Mouse (Mus musculus): ENCODE measurements around the gene Trpc6.

Gene Trpc6

DNA sequence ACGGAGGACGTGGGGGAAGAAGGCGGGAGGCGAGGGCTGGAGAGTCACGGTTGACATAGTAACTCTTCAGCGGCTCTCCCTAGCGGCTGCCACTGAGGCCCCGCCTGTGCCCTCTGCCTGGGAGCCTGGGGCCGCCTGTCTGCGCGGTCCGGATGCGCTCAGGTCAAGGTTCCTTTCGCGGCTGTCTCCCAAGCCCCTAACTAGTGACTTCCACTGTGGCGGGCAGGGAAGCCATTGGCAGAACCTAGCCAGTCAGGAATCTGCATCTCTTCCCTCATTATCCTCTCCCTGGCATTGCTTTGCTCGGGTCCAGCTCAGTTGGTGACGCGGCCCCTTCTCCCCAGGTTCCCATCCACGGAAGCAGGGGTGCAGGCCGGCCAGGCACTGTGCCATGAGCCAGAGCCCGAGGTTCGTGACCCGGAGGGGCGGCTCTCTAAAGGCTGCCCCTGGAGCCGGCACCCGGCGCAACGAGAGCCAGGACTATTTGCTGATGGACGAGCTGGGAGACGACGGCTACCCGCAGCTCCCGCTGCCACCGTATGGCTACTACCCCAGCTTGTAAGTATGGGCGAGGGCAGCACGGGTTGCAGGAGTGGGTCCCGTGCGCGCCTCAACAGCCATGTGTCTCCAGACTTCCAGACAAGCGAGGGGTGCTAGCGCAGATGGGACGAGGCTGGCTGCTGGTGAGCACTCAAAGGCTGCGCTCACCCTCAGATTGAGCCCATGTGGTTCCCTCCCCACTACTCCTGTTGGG lies at the start of gene Trpc6:
Gene Trpc6 (plus strand): TSS at position 102 of the 754 bp plus-strand sequence.
- peak; percentile 25 to 32 for DNase-seq (ENCODE audit: low spot score in 2 of 2)

GRCm38 (mm10) chr9:8520911-8521310 lies 23.0 kb upstream of the Trpc6 start:
- no peak for DNase-seq (ENCODE audit: low spot score in 2 of 2)

GRCm38 (mm10) chr9:8533670-8534069 lies 10.3 kb upstream of the Trpc6 start:
- DNase-seq (ENCODE audit: low spot score in 2 of 2): no peak

GRCm38 (mm10) chr9:8545236-8545635 lies 1.3 kb downstream of the Trpc6 start:
- DNase-seq (ENCODE audit: low spot score in 2 of 2): no peak

DNA sequence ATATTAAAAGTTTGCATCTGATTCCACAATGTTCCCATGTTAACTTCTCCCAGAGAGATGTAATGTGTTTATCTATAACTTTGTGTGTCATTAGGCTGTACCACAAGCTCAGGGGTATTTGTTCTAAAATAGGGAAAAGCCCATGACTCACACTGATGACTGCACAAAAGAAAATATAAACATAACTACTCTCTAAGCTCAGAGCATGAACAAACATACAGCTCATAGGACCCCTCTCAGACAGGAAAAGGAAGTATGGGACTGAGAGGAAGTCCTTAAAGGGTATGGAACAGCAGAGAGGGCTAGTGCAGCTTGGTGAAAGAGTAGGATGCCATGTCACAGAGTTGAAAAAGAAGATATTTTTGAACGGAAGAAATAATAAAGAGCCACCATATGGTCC lies 14.6 kb downstream of the Trpc6 start:
- DNase-seq (ENCODE audit: low spot score in 2 of 2): no peak

DNA sequence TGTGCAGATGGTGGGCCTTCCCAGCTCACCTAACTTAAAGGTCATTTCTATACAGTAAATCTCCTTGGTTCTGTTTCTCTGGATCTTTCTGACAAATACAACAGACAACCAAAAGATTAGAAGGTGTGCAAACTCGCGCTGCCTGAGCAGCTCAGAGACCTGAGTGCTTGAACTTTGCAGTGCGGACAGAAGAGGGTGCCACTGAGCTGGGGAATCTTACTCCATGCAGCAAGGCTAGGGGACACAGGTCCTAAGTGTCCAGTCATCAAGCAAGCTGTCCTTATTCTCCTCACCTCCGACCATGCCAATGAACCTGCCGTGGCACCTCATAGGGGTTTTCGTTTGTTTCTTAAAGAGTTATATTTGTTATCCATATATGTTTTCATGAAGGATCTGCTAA lies 48.7 kb downstream of the Trpc6 start:
- no peak for DNase-seq (ENCODE audit: low spot score in 2 of 2)

DNA sequence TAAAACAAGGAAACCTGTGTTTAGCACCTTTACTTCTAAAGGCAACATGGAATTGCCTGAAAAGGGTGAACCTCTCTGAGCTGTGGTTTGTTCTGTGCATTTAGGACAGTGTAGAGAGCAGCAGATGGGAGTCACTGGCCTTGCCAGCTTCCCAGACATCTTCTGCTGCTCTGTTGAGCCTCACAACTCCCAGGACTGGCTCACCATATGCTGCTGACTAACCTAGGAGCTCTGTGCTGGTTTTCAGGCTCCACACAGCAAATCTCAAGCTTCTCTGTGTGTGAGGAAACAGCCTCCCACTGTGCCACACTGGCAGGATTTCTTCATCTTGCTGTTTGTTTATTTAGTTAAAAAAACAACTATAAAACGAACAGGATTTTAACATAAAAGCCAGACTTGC lies 53.1 kb downstream of the Trpc6 start:
- DNase-seq (ENCODE audit: low spot score in 2 of 2): peak; percentile 8 to 23

DNA sequence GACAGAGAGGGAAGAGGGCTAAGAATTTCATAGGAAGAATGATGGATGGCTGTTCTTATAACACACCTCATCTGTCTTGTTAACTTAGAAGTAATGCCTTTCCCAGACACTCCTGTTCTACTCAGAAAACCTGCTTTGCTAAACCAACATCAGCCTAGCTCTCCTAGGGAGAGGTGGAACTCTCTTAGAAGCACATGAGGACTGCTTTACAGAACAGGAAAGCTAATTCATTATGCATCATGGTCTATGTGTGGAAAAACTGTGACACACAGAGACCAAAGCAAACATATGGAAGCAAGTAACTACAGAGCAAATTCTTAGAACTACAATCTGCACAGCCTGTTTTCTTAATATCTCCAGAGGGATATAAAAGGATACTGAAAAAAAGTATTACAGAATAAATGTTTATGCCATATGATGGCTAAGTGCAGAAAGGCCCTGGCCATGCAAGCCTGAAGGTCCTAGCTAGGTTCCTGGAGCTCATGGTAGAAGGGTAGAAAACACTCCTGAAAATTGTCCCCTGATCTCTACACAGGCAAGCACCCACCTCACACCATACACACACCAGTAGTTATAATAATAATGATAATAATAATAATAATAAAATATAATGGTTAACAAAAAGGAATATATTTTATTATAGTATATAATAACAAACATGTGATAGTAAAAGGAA lies 63.0 kb downstream of the Trpc6 start:
- no peak for DNase-seq (ENCODE audit: low spot score in 2 of 2)

- DNase-seq (ENCODE audit: low spot score in 2 of 2): no peak
Measured at GRCm38 (mm10) chr9:8634344-8634743, 90.4 kb downstream of the Trpc6 start.

DNA sequence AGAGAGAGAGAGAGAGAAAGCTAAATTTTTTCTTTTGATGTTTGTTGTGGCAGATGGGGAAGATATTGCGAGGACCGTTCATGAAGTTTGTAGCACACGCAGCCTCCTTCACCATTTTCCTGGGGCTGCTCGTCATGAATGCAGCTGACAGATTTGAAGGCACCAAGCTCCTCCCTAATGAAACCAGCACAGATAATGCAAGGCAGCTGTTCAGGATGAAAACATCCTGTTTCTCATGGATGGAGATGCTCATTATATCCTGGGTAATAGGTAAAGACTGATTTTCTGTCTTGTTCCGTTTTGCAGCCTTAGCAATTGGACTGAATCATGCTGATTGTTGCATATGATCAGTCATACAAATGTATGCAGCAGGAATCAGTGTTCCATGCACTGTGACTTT lies 99.5 kb downstream of the Trpc6 start:
- DNase-seq (ENCODE audit: low spot score in 2 of 2): no peak

GRCm38 (mm10) chr9:8655347-8655746 lies 111.4 kb downstream of the Trpc6 start:
- no peak for DNase-seq (ENCODE audit: low spot score in 2 of 2)

- no peak for DNase-seq (ENCODE audit: low spot score in 2 of 2)
Measured at GRCm38 (mm10) chr9:8672944-8673343, 129.0 kb downstream of the Trpc6 start.

GRCm38 (mm10) chr9:8676607-8677006 lies 132.7 kb downstream of the Trpc6 start:
- DNase-seq (ENCODE audit: low spot score in 2 of 2): peak in 1 of 2 experiments; percentile 21

- no peak for DNase-seq (ENCODE audit: low spot score in 2 of 2)
Measured at GRCm38 (mm10) chr9:8693177-8693576, 149.2 kb downstream of the Trpc6 start.

- DNase-seq (ENCODE audit: low spot score in 2 of 2): peak; percentile 89 to 93
Measured at GRCm38 (mm10) chr9:8700669-8701068, 156.7 kb downstream of the Trpc6 start.

DNA sequence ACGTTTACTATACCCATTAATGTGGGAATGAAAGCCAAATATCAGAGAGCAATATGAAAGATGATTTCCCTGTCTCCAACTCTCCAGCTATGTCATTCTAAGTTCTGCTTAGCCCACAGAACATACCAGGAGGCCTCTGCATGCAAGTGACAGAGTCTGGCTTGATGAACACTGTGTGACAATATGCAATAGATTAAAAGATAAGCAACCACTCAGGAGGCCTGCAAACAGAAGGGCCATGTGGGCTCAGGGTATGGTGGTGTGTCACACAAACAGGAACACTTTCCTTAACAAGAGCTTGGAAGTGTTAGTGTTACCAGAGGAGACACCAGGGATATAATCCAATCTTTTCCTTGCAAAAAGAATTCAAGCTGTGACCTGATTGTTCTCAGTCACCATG lies 159.6 kb downstream of the Trpc6 start:
- DNase-seq (ENCODE audit: low spot score in 2 of 2): no peak

DNA sequence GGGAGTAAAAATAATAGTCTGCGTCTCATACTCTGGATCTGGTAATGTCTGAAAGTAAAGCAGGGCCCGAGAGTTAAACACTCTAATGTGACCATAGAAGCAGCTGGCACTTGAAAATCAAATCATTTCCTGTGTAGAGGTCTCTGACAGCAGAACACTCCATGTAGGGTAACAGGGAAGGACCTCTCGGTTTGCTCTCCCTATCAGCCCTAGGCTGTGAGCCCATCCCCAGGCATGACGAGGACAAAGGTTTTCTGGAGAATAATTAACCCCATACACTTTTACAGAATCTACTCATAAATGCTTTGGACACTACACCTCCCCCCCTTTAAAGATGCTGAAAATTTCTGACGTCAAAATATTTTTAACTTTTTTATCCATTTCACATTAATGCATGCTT lies 160.0 kb downstream of the Trpc6 start:
- DNase-seq (ENCODE audit: low spot score in 2 of 2): no peak

- DNase-seq (ENCODE audit: low spot score in 2 of 2): no peak
Measured at GRCm38 (mm10) chr9:8710052-8710739, 166.3 kb downstream of the Trpc6 start.

- no peak for DNase-seq (ENCODE audit: low spot score in 2 of 2)
Measured at GRCm38 (mm10) chr9:8719017-8719416, 175.1 kb downstream of the Trpc6 start.

DNA sequence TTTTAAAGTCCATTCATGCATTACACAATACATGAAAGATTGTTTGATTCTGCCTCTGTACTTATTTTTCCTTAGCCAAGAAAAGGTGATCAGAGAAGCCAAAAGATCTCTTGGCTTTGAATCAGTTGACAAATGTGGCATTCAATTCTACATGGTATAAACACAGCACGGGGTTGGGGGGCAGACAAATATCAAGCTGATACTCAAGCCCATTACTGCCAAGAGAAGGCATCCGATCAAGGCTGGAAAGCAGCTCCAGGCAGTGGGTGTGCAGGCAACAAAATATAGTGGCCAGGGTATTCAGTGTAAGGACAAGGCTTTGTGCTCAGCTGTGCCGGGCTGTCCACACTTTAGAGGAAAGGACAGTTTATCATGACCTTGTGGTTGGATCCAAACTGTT lies 185.1 kb downstream of the Trpc6 start:
- DNase-seq (ENCODE audit: low spot score in 2 of 2): no peak
